Mouse (Mus musculus): ENCODE measurements around the gene Nxph4. TPM values are rescaled to one million over a fixed set of nuclear protein-coding genes. Genes with fewer than 3 reads are reported as not detected.
A peak's percentile ranks its signal among the peaks of the same experiment; 100 is the strongest.

The Nxph4 gene
- polyA plus RNA-seq, 1 experiment from 2014 or later: 0.81 TPM

GRCm38 (mm10) chr10:127572281-127572680 lies 37.9 kb upstream of the Nxph4 start:
- Histone ChIP-seq H3K27ac (replicated peaks in 1 of 2; ENCODE audit: control insufficient read depth in 1 of 2, insufficient read depth in 1 of 2, low read depth in 2 of 2, low read length in 2 of 2) (no peak overlapping the region), H3K9ac (ENCODE audit: low read length) (no peak overlapping the region), H3K4me2 (ENCODE audit: low read length) (no peak overlapping the region), H3K4me1 (ENCODE audit: control insufficient read depth in 2 of 2, insufficient read depth in 2 of 2, low read length in 2 of 2) (peaks cover 0 to 2% of the 10 kb centered on the region in 2 experiments; a peak in 2 of 4 replicates), H3K36me3 (ENCODE audit: control insufficient read depth, insufficient read depth, low read length) (peaks cover 69% of the 10 kb centered on the region), H3K9me3 (ENCODE audit: control insufficient read depth, low read length) (no peaks in the 10 kb centered on the region), H3K27me3 (ENCODE audit: control insufficient read depth, insufficient read depth, low read length) (no peaks in the 10 kb centered on the region), H3K4me3 (ENCODE audit: control insufficient read depth in 1 of 2, insufficient read depth in 1 of 2, low read depth in 1 of 2, low read length in 2 of 2) (no peak overlapping the region)
- no peak for ATAC-seq (ENCODE audit: insufficient number of reproducible peaks, insufficient read depth, low FRiP score, low read depth)
- WGBS: 87% methylated on average over 5 of the region's 5 CpGs

DNA sequence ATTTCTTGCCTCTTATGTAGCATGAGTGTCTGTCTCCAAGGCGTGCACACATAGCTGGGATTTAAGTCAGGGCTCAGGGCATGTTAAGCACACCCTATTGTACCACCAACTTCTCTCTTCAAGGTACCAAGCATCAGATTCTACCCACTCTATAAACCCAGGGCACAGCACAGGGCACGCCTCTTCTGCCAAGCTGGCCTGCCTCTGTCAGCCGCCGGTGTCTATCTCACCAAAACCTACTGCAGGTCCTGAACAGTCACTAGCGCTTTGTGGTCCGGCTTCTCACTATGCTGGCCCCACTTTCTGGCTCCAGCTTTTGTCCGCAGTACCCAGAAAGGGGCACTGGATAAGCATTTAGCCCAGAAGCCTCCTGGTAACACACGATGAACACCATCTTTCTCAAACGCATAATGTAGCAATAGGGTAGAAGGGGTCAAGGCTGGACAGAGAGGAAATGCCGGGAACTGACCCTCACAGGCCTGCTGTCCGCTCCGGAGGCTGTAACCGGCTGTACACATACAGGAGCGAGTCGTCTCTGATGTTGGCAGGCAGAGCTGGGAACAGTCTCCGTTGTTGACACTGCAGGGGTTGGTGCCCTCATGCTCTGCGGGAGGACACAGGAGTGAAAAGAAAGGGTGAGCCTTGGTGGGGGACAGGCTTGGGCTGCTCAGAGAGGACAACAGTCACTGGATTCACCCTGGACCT lies 36.7 kb upstream of the Nxph4 start:
- H3K4me3 ChIP-seq (ENCODE audit: control insufficient read depth in 1 of 2, insufficient read depth in 1 of 2, low read depth in 1 of 2, low read length in 2 of 2): no peak overlapping the region
- no peaks in the 10 kb centered on the region for H3K27me3 ChIP-seq (ENCODE audit: control insufficient read depth, insufficient read depth, low read length)
- H3K4me1 ChIP-seq (ENCODE audit: control insufficient read depth in 2 of 2, insufficient read depth in 2 of 2, low read length in 2 of 2): peaks cover 0 to 2% of the 10 kb centered on the region in 2 experiments; a peak in 1 of 4 replicates
- H3K9me3 ChIP-seq (ENCODE audit: control insufficient read depth, low read length): no peaks in the 10 kb centered on the region
- peaks cover 70% of the 10 kb centered on the region for H3K36me3 ChIP-seq (ENCODE audit: control insufficient read depth, insufficient read depth, low read length)
- no peak overlapping the region for H3K27ac ChIP-seq (replicated peaks in 1 of 2; ENCODE audit: control insufficient read depth in 1 of 2, insufficient read depth in 1 of 2, low read depth in 2 of 2, low read length in 2 of 2)
- no peak overlapping the region for H3K9ac ChIP-seq (ENCODE audit: low read length)
- H3K4me2 ChIP-seq (ENCODE audit: low read length): no peak overlapping the region
- WGBS: 89% methylated on average over 17 of the region's 17 CpGs
- ATAC-seq (ENCODE audit: insufficient number of reproducible peaks, insufficient read depth, low FRiP score, low read depth): no peak

DNA sequence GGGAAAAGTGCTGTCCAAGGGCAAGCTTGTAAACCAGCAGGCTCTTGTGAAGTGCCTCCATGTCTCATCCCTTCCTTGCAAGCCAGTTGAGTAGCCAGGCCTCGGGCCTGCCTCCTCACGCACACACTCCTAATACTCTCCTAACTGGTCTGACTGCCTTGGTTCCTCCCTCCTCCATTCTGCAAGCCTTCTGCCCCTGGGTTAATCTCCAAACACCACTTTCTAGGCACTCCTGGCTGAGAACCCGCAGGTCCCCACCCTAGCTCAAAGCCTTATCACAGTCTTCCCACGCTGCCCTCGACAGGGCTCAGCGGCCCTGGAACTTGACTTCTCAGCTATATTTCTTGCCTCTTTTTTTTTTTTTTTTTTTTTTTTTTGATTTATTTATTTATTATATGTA lies 36.0 kb upstream of the Nxph4 start:
- H3K27ac ChIP-seq (replicated peaks in 1 of 2; ENCODE audit: control insufficient read depth in 1 of 2, insufficient read depth in 1 of 2, low read depth in 2 of 2, low read length in 2 of 2): no peak overlapping the region
- H3K9me3 ChIP-seq (ENCODE audit: control insufficient read depth, low read length): no peaks in the 10 kb centered on the region
- H3K9ac ChIP-seq (ENCODE audit: low read length): no peak overlapping the region
- no peak overlapping the region for H3K4me2 ChIP-seq (ENCODE audit: low read length)
- no peaks in the 10 kb centered on the region for H3K27me3 ChIP-seq (ENCODE audit: control insufficient read depth, insufficient read depth, low read length)
- ATAC-seq (ENCODE audit: insufficient number of reproducible peaks, insufficient read depth, low FRiP score, low read depth): no peak
- H3K4me1 ChIP-seq (ENCODE audit: control insufficient read depth in 2 of 2, insufficient read depth in 2 of 2, low read length in 2 of 2): peaks cover 0 to 2% of the 10 kb centered on the region in 2 experiments; a peak in 1 of 4 replicates
- WGBS: 54% methylated on average over 6 of the region's 6 CpGs
- no peak overlapping the region for H3K4me3 ChIP-seq (ENCODE audit: control insufficient read depth in 1 of 2, insufficient read depth in 1 of 2, low read depth in 1 of 2, low read length in 2 of 2)
- H3K36me3 ChIP-seq (ENCODE audit: control insufficient read depth, insufficient read depth, low read length): peaks cover 72% of the 10 kb centered on the region

GRCm38 (mm10) chr10:127569450-127569849 lies 35.1 kb upstream of the Nxph4 start:
- Histone ChIP-seq H3K9ac (ENCODE audit: low read length) (no peak overlapping the region), H3K4me1 (ENCODE audit: control insufficient read depth in 2 of 2, insufficient read depth in 2 of 2, low read length in 2 of 2) (peaks cover under 1 to 6% of the 10 kb centered on the region in 2 experiments), H3K4me2 (ENCODE audit: low read length) (no peak overlapping the region), H3K27me3 (ENCODE audit: control insufficient read depth, insufficient read depth, low read length) (no peaks in the 10 kb centered on the region), H3K36me3 (ENCODE audit: control insufficient read depth, insufficient read depth, low read length) (peaks cover 66% of the 10 kb centered on the region), H3K9me3 (ENCODE audit: control insufficient read depth, low read length) (no peaks in the 10 kb centered on the region), H3K4me3 (ENCODE audit: control insufficient read depth in 1 of 2, insufficient read depth in 1 of 2, low read depth in 1 of 2, low read length in 2 of 2) (no peak overlapping the region), H3K27ac (replicated peaks in 1 of 2; ENCODE audit: control insufficient read depth in 1 of 2, insufficient read depth in 1 of 2, low read depth in 2 of 2, low read length in 2 of 2) (no peak overlapping the region)
- WGBS: 16% methylated on average over 3 of the region's 3 CpGs
- no peak for ATAC-seq (ENCODE audit: insufficient number of reproducible peaks, insufficient read depth, low FRiP score, low read depth)

- no peak for ATAC-seq (ENCODE audit: insufficient number of reproducible peaks, insufficient read depth, low FRiP score, low read depth)
Observed at GRCm38 (mm10) chr10:127566553-127567326, 32.4 kb upstream of the Nxph4 start.

GRCm38 (mm10) chr10:127564301-127564700 lies 29.9 kb upstream of the Nxph4 start:
- peaks cover 56% of the 10 kb centered on the region for H3K36me3 ChIP-seq (ENCODE audit: control insufficient read depth, insufficient read depth, low read length)

More at GRCm38 (mm10) chr10:127566553-127567326, 32.4 kb upstream of the Nxph4 start:
- H3K27ac ChIP-seq (replicated peaks in 1 of 2; ENCODE audit: control insufficient read depth in 1 of 2, insufficient read depth in 1 of 2, low read depth in 2 of 2, low read length in 2 of 2): no peak overlapping the region
- 92% methylated on average over 28 of the region's 28 CpGs for WGBS
- no peak overlapping the region for H3K9ac ChIP-seq (ENCODE audit: low read length)
- peaks cover 47% of the 10 kb centered on the region for H3K36me3 ChIP-seq (ENCODE audit: control insufficient read depth, insufficient read depth, low read length)
- H3K9me3 ChIP-seq (ENCODE audit: control insufficient read depth, low read length): no peaks in the 10 kb centered on the region
- H3K4me3 ChIP-seq (ENCODE audit: control insufficient read depth in 1 of 2, insufficient read depth in 1 of 2, low read depth in 1 of 2, low read length in 2 of 2): no peak overlapping the region
- H3K4me1 ChIP-seq (ENCODE audit: control insufficient read depth in 2 of 2, insufficient read depth in 2 of 2, low read length in 2 of 2): peaks cover 14 to 19% of the 10 kb centered on the region in 2 experiments
- no peaks in the 10 kb centered on the region for H3K27me3 ChIP-seq (ENCODE audit: control insufficient read depth, insufficient read depth, low read length)
- H3K4me2 ChIP-seq (ENCODE audit: low read length): no peak overlapping the region

DNA sequence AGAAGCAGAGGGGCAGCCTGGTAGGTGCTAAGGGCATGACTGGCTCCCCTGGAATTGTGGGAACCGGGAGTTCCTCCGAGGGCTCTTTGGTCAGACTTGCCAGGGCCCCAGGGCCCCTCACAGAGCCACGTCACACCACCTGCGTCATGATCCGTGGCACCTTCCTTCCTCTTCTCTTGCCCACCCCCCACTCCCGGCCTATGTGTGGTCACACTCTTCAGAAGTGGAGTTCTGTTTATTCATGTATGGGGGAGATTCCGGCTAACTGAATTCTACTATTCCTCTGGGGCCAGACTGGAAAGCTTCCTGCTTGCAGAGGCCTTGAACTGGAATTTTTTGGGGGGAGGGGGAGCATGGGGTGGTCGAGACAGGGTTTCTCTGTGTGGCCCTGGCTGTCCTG lies 29.5 kb upstream of the Nxph4 start:
- ATAC-seq (ENCODE audit: insufficient number of reproducible peaks, insufficient read depth, low FRiP score, low read depth): no peak
- Histone ChIP-seq H3K36me3 (ENCODE audit: control insufficient read depth, insufficient read depth, low read length) (peaks cover 57% of the 10 kb centered on the region), H3K4me2 (ENCODE audit: low read length) (no peak overlapping the region), H3K9me3 (ENCODE audit: control insufficient read depth, low read length) (no peaks in the 10 kb centered on the region), H3K27me3 (ENCODE audit: control insufficient read depth, insufficient read depth, low read length) (no peaks in the 10 kb centered on the region), H3K27ac (replicated peaks in 1 of 2; ENCODE audit: control insufficient read depth in 1 of 2, insufficient read depth in 1 of 2, low read depth in 2 of 2, low read length in 2 of 2) (peak overlapping the region in 1 of 2 experiments; percentile 10; a peak in 2 of 4 replicates), H3K4me1 (ENCODE audit: control insufficient read depth in 2 of 2, insufficient read depth in 2 of 2, low read length in 2 of 2) (peaks cover 14 to 16% of the 10 kb centered on the region in 2 experiments), H3K9ac (ENCODE audit: low read length) (0 out of 2 replicates have a peak overlapping the region, but pooled peaks have one; percentile 16), H3K4me3 (ENCODE audit: control insufficient read depth in 1 of 2, insufficient read depth in 1 of 2, low read depth in 1 of 2, low read length in 2 of 2) (no peak overlapping the region)
- 65% methylated on average over 8 of the region's 8 CpGs for WGBS

More at GRCm38 (mm10) chr10:127564301-127564700, 29.9 kb upstream of the Nxph4 start:
- Histone ChIP-seq H3K9me3 (ENCODE audit: control insufficient read depth, low read length) (no peaks in the 10 kb centered on the region), H3K27ac (replicated peaks in 1 of 2; ENCODE audit: control insufficient read depth in 1 of 2, insufficient read depth in 1 of 2, low read depth in 2 of 2, low read length in 2 of 2) (peak overlapping the region; percentile 19 to 53; a peak in 3 of 4 replicates), H3K9ac (ENCODE audit: low read length) (0 out of 2 replicates have a peak overlapping the region, but pooled peaks have one; percentile 16), H3K4me2 (ENCODE audit: low read length) (no peak overlapping the region; the same call in 1 of the 2 replicates), H3K4me1 (ENCODE audit: control insufficient read depth in 2 of 2, insufficient read depth in 2 of 2, low read length in 2 of 2) (peaks cover 14 to 16% of the 10 kb centered on the region in 2 experiments), H3K27me3 (ENCODE audit: control insufficient read depth, insufficient read depth, low read length) (no peaks in the 10 kb centered on the region), H3K4me3 (ENCODE audit: control insufficient read depth in 1 of 2, insufficient read depth in 1 of 2, low read depth in 1 of 2, low read length in 2 of 2) (no peak overlapping the region)
- peak; percentile 64 for ATAC-seq (ENCODE audit: insufficient number of reproducible peaks, insufficient read depth, low FRiP score, low read depth)
- 13% methylated on average over 13 of the region's 13 CpGs for WGBS

All from heart, embryonic 14.5 days (tissue).